Mouse (Mus musculus): ENCODE measurements around the gene Parpbp. TPM values are rescaled to one million over a fixed set of nuclear protein-coding genes. Genes with fewer than 3 reads are reported as not detected.

The Parpbp gene
- 11.3 and 12.8 TPM in 2 replicates for polyA plus RNA-seq (2016; fragmentation: Nextera tagmentation; extraction: Ambion mirVana)

DNA sequence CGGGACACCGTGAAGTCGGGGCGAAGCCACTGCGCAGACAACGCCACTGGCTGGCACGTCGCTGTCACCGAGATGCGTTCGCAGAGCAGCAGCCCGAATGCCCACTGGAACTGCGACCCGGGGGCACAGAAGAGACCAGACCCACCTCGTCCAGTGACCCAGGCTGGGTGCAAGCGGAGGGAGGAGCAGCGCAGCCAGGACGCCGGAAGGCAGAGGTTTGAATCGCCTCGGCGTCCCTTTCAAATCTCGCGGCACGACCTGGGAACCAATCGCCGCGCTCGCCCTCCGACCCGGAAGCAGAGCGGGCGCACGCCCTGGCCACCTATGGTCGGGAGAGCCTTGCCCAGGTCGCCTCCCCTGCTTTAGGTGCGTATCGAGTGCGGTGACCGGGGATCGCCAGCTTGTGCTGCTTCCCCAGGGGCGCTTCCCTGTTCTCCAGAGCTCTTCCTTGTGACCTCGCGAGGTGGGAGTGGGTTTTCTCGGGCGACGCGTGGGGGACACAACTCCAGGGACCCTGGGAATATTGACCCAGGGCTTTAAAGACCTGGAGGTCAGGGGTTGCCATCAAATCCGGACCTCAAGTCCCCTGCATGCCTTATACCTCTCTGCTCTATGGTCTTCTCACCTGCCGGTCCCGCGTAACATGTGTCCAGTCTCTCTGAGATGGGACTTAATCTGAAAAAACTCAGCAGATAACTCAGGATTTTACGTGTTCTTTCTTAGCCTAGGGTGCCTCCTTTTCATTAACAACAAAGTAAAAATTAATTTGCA, at the start of gene Parpbp, which contains the start of gene Nup37:
TSS of gene Parpbp (minus strand) at position 235 of the 771 bp plus-strand sequence.
TSS of gene Nup37 (plus strand) at position 286 of the 771 bp plus-strand sequence.
- DNase-seq (ENCODE audit: low spot score), result peak; percentile 91
- Histone ChIP-seq H3K9me3 (no peaks in the 10 kb centered on the region), H3K4me3 (peak within 1 kb of the TSS; percentile 65), H3K27ac (peak within 1 kb of the TSS; percentile 94), H3K4me1 (replicated peaks) (peaks cover 26% of the 10 kb centered on the region), H3K36me3 (peaks cover 46% of the 10 kb centered on the region), H3K27me3 (ENCODE audit: insufficient read depth, poor library complexity, severe bottlenecking) (no peaks in the 10 kb centered on the region)
- under 1% methylated on average over 53 of the region's 53 CpGs for WGBS

DNA sequence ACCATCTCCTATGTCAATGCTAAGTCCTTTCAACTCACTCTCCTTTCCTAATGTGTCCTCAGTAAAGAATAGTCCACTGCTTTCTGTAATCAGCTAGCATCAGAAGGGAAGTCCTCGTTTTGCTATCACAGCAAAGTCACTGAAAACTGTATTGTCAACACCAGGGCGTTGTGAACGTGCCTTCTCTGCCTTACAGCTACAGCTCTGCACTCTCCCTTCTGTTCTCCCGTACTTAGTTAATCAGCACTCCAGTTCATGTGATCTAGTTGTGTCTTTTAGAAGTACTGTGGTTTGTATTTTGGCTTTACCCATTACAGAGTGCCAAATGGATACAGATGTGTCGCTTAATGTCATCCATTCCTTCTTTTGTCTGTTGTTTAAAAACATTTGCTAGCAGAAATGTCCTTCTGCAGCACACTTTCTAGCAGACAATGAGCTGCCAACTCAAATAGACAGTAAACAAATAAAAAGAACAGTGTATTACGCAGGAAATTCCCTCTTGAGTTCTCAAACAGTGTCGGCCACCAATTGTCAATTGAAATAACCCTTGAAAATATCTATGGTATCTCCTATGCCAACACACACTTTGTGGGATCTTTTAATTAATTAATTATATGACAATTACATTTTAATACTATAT, 20.8 kb upstream of the Parpbp start:
- no peak overlapping the region for H3K4me3 ChIP-seq
- no peak for DNase-seq (ENCODE audit: low spot score)
- H3K27me3 ChIP-seq (ENCODE audit: insufficient read depth, poor library complexity, severe bottlenecking), result no peaks in the 10 kb centered on the region
- no peaks in the 10 kb centered on the region for H3K4me1 ChIP-seq (replicated peaks)
- WGBS, result 91% methylated on average over 7 of the region's 7 CpGs
- H3K27ac ChIP-seq, result no peak overlapping the region
- no peaks in the 10 kb centered on the region for H3K9me3 ChIP-seq
- peaks cover 48% of the 10 kb centered on the region for H3K36me3 ChIP-seq

DNA sequence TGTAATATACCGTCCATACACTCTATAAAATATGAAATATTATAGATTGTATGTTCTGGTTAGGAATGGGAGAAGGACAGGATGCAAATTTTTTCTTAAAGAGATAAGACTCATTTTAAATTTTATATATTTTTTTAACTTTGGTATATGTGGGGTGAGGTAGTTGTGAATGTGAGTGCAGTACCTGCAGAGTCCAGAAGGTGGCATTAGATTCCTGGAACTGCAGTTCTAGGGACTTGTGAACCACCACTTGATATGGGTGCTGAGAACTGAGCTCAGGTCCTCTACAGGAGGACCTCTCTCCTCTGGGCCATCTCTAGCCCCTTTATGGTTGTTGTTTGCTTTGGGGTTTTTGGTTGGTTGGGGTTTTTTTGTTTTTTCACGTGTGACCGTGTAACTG, 19.4 kb upstream of the Parpbp start:
- H3K27me3 ChIP-seq (ENCODE audit: insufficient read depth, poor library complexity, severe bottlenecking), result no peaks in the 10 kb centered on the region
- no peak overlapping the region for H3K27ac ChIP-seq
- no peak for DNase-seq (ENCODE audit: low spot score)
- no peaks in the 10 kb centered on the region for H3K4me1 ChIP-seq (replicated peaks)
- WGBS, result 97% methylated on average over 3 of the region's 3 CpGs
- H3K9me3 ChIP-seq, result no peaks in the 10 kb centered on the region
- no peak overlapping the region for H3K4me3 ChIP-seq
- H3K36me3 ChIP-seq, result peaks cover 49% of the 10 kb centered on the region

DNA sequence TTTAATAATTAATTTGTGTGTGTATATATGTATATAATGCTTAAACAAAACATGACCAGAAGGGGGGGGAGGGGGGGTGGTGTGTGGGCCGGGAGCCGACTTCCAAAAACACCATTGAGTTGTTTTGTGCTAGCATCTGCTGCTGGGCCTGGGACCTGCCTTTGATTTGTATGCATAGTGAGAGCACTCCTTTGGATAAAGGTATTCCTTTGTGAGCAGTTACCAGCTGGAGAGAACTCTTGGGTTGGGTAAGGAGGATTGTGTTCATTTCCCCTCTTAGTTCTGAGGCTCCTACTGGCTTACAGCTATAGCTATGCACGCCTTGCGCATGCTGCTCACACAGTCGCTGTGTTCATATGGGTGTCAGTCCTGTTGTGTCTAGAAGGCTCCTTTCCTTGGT, 15.9 kb upstream of the Parpbp start:
- H3K27me3 ChIP-seq (ENCODE audit: insufficient read depth, poor library complexity, severe bottlenecking), result no peaks in the 10 kb centered on the region
- H3K9me3 ChIP-seq, result no peaks in the 10 kb centered on the region
- H3K4me3 ChIP-seq, result no peak overlapping the region
- H3K27ac ChIP-seq, result no peak overlapping the region
- peaks cover 73% of the 10 kb centered on the region for H3K36me3 ChIP-seq
- no peaks in the 10 kb centered on the region for H3K4me1 ChIP-seq (replicated peaks)
- 95% methylated on average over 5 of the region's 5 CpGs for WGBS
- DNase-seq (ENCODE audit: low spot score), result no peak

DNA sequence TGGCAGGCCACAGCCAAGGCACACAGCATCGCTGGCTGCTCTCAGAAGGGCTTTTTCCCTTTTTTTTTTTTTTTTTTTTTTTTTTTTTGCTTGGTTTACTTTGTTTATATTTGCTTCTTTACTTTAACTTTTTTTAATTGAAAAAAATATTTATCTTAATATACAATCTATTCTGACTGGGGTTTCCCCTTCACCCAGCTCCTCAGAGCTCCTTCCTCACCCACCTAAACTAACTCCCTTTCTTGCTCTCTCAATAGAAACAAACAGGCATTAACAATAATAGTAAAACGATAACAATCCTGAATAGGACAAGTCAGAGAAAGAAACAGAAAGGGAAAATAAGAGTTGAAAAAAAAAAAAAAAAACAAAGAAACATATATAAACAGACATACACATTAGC, 15.4 kb upstream of the Parpbp start:
- H3K4me1 ChIP-seq (replicated peaks), result no peaks in the 10 kb centered on the region
- no peak overlapping the region for H3K4me3 ChIP-seq
- peaks cover 73% of the 10 kb centered on the region for H3K36me3 ChIP-seq
- H3K9me3 ChIP-seq, result no peaks in the 10 kb centered on the region
- no peaks in the 10 kb centered on the region for H3K27me3 ChIP-seq (ENCODE audit: insufficient read depth, poor library complexity, severe bottlenecking)
- no peak for DNase-seq (ENCODE audit: low spot score)
- 95% methylated on average over 2 of the region's 2 CpGs for WGBS
- H3K27ac ChIP-seq, result no peak overlapping the region

DNA sequence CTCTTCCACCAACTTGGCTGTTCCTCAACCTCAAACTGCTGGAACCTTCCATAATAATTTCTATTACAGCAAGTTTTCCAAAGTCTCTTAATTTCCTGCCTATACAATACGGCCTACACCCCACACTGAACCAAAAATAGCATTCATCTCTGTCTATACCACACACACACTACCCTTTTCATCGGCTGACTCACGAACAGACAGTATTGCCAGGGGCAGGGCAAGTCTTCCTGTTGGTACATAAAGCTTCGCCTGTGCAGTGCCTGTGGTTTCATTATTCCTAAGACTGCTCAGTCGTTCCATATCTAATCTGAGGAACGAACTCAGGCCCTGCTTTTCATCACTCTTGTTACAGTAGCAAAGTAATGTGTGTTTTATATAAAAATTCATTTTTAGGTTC, 4.9 kb upstream of the Parpbp start:
- DNase-seq (ENCODE audit: low spot score), result no peak
- Histone ChIP-seq H3K4me1 (replicated peaks) (peaks cover 8% of the 10 kb centered on the region), H3K27ac (no peak overlapping the region), H3K27me3 (ENCODE audit: insufficient read depth, poor library complexity, severe bottlenecking) (no peaks in the 10 kb centered on the region), H3K4me3 (no peak overlapping the region), H3K36me3 (peaks cover 71% of the 10 kb centered on the region), H3K9me3 (no peaks in the 10 kb centered on the region)
- 86% methylated on average over 6 of the region's 6 CpGs for WGBS

DNA sequence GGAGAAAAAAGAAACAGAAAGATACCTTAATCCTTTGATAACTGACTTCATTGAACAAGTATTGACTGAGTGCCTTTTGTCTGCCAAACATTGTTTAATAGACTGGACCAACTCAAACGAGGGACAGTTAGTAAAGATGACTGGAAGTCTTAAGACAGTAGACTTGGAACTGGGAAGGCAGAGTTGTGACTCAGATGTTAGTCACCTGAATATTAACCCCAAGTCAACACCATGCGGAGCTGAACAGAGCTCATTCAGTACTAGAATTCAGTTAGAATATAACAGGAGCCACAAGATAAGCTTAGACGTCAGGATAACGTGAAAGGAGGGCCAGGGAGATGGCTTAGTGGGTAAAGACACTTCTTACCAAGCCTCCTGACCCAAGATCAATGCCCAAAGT, 3.6 kb upstream of the Parpbp start:
- Histone ChIP-seq H3K9me3 (no peaks in the 10 kb centered on the region), H3K27me3 (ENCODE audit: insufficient read depth, poor library complexity, severe bottlenecking) (no peaks in the 10 kb centered on the region), H3K27ac (no peak overlapping the region), H3K4me3 (no peak overlapping the region), H3K36me3 (peaks cover 66% of the 10 kb centered on the region), H3K4me1 (replicated peaks) (peaks cover 18% of the 10 kb centered on the region)
- WGBS, result 90% methylated on average over 4 of the region's 4 CpGs
- DNase-seq (ENCODE audit: low spot score), result no peak

DNA sequence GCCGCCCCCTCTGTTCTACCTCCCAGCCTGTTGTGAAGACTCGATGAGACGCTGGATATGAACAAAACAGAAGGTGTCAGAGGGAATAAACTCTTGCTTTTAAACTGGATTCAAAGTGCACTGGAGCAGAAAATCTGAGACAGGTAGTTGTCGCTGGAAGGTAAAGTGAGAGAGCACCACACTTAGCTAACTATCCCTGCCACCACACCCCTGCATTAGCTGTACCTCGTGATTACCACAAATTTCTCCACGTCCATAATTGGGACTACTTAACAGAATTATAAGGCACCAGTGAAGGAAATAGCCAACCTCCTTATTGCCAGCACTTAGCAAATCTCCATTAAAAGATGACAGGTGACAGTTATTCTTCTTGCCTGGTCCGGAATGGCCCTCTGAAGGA, 554 bp downstream of the Parpbp start:
- 28% methylated on average over 7 of the region's 7 CpGs for WGBS
- DNase-seq (ENCODE audit: low spot score), result no peak

DNA sequence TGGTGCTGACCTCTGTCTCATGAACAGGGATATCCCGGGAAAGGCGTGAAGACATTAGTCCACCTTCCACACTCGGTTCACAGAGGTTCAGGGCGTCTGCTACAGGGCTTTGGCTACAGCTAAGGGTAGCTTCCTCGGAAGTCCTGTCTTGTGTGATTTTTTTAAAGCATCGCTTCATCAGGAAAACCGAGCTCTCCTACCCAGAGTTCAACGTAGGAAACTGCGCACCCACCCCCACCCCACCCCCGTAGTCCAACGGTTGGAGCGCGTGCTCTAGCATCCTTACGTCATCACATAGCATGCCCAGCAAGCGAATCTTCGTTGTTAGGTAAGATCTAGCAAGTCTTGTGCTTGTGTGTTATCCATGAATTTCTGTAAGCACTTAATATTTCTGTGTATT, 11.1 kb downstream of the Parpbp start:
- no peak for DNase-seq (ENCODE audit: low spot score)
- H3K27ac ChIP-seq, result no peak overlapping the region
- H3K27me3 ChIP-seq (ENCODE audit: insufficient read depth, poor library complexity, severe bottlenecking), result no peaks in the 10 kb centered on the region
- peaks cover 20% of the 10 kb centered on the region for H3K36me3 ChIP-seq
- 95% methylated on average over 16 of the region's 16 CpGs for WGBS
- no peaks in the 10 kb centered on the region for H3K4me1 ChIP-seq (replicated peaks)
- H3K9me3 ChIP-seq, result no peaks in the 10 kb centered on the region
- no peak overlapping the region for H3K4me3 ChIP-seq

More for the DNA sequence above, 554 bp downstream of the Parpbp start:
- Histone ChIP-seq H3K27me3 (ENCODE audit: insufficient read depth, poor library complexity, severe bottlenecking) (no peaks in the 10 kb centered on the region), H3K4me1 (replicated peaks) (peaks cover 26% of the 10 kb centered on the region), H3K9me3 (no peaks in the 10 kb centered on the region), H3K4me3 (peak overlapping the region; percentile 65), H3K27ac (peak overlapping the region; percentile 94), H3K36me3 (peaks cover 39% of the 10 kb centered on the region)

DNA sequence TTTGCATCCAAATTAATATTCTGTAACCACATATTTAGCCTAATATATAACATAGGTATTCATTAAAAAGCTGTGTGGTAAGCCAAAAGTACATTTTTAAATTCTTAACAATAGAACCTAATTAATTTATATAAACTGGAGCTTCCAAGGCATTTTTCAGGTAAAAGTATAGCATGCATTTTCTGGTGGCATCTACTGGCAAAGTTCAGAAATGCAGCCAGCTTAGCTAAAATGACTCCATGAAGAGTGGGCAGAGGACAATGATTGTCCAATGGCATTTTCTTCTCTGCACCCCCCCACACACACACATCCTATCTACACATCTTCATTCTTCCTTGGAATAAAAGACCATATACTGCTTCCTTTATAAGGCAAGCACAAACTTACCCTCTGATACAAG, 27.0 kb downstream of the Parpbp start:
- DNase-seq (ENCODE audit: low spot score), result no peak
- H3K9me3 ChIP-seq, result no peaks in the 10 kb centered on the region
- no peaks in the 10 kb centered on the region for H3K27me3 ChIP-seq (ENCODE audit: insufficient read depth, poor library complexity, severe bottlenecking)
- H3K4me1 ChIP-seq (replicated peaks), result no peaks in the 10 kb centered on the region
- no peak overlapping the region for H3K27ac ChIP-seq
- H3K36me3 ChIP-seq, result peaks cover 16% of the 10 kb centered on the region
- H3K4me3 ChIP-seq, result no peak overlapping the region

DNA sequence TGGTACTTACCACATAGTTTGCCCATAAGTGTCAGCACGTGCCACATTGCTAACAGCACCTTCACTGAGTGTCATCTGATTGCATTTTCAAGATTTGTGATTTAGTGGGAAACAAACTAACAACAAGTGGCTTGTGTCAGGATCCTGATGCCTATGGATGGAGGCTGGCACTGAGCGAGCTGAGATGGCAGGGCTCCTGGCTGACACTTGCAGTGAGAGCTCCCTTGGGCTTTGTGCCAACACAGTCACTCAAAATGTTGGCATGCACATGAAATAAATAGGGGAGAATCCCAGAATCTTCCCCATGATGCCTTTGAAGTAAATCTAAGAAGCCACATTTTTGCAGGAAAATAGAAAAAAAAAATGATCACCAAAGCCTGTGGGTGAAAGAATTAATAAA, 33.5 kb downstream of the Parpbp start:
- H3K36me3 ChIP-seq, result peaks cover 16% of the 10 kb centered on the region
- WGBS, result 96% methylated on average over 2 of the region's 2 CpGs
- H3K27ac ChIP-seq, result no peak overlapping the region
- H3K27me3 ChIP-seq (ENCODE audit: insufficient read depth, poor library complexity, severe bottlenecking), result no peaks in the 10 kb centered on the region
- no peak for DNase-seq (ENCODE audit: low spot score)
- no peaks in the 10 kb centered on the region for H3K4me1 ChIP-seq (replicated peaks)
- H3K9me3 ChIP-seq, result no peaks in the 10 kb centered on the region
- H3K4me3 ChIP-seq, result no peak overlapping the region

DNA sequence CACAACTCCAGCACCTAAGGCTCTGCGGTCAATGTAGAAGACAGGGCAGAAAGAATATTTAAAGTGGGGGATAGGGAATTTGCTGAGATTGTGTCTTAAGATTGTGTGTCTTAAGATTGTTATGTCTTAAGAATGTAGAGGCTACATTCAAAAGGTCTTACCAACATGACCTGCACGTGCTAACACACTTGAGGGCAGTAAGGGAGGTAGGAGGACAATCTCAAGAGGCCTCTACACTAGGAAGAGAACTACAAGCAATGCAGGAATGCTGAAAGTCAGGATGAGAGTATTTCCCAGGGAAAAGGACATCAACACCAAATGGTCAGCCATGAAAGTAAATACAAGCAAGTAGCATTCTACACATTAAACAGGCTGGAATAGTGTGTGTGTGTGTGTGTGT, 40.6 kb downstream of the Parpbp start:
- H3K27ac ChIP-seq, result no peak overlapping the region
- no peaks in the 10 kb centered on the region for H3K4me1 ChIP-seq (replicated peaks)
- peaks cover 9% of the 10 kb centered on the region; the same call in 1 of the 2 replicates for H3K36me3 ChIP-seq
- no peak overlapping the region for H3K4me3 ChIP-seq
- DNase-seq (ENCODE audit: low spot score), result no peak
- H3K27me3 ChIP-seq (ENCODE audit: insufficient read depth, poor library complexity, severe bottlenecking), result no peaks in the 10 kb centered on the region
- WGBS, result 93% methylated on average over 2 of the region's 2 CpGs
- no peaks in the 10 kb centered on the region for H3K9me3 ChIP-seq

DNA sequence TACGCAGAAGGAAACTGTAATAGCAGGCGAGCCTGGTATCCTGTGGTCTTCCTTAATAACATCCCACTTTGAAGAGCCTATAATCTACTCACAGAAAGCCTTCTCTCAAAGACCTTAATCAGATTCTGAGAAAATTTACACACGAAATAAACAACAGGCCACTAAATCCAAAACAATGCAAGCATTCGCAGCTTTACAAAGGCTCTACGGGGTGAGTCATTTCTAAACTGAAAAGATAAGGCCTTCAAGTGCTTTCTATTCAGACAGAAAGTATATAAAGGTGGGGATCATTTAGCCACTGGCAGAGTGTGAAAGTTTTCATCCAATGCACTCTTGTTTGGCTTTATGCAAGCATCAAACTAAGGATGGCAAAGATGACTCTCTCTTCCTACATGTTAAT, 56.0 kb downstream of the Parpbp start, which contains the start of gene Pmch:
TSS of gene Pmch (plus strand) at position 301 of the 400 bp plus-strand sequence.
- Histone ChIP-seq H3K4me1 (replicated peaks) (no peaks in the 10 kb centered on the region), H3K9me3 (no peaks in the 10 kb centered on the region), H3K36me3 (peaks cover 20% of the 10 kb centered on the region), H3K27ac (no peak within 1 kb of the TSS), H3K27me3 (ENCODE audit: insufficient read depth, poor library complexity, severe bottlenecking) (no peaks in the 10 kb centered on the region), H3K4me3 (no peak within 1 kb of the TSS)
- DNase-seq (ENCODE audit: low spot score), result no peak
- WGBS, result 70% methylated on average over 5 of the region's 5 CpGs

Data from hindbrain, embryonic 10.5 days (tissue).